Mouse (Mus musculus) macrophage (primary cell): ENCODE results near the gene Snrpd2. TPM values are rescaled to one million over a fixed set of nuclear protein-coding genes. Genes with fewer than 3 reads are reported as not detected.
"Not testable (repeated sequence)": the region's sequence is repeated elsewhere in the genome, so short reads cannot be mapped to it uniquely, and the experiment has no call there.

Experiments used
- H3K27ac ChIP-seq: fragments of 350-480 bp; formaldehyde crosslinking; 2 replicates; pipeline ENCODE4 v1.9.0; 2021
- H3K36me3 ChIP-seq: fragments of 350-480 bp; formaldehyde crosslinking; 2 replicates; pipeline ENCODE4 v1.9.0; 2021; ENCODE audit errors: inconsistent target
- H3K4me3 ChIP-seq: fragments of 350-480 bp; formaldehyde crosslinking; 2 replicates; pipeline ENCODE4 v1.9.0; 2021; ENCODE audit errors: inconsistent target
- H3K79me2 ChIP-seq: fragments of 350-480 bp; formaldehyde crosslinking; 2 replicates; pipeline ENCODE4 v1.9.0; 2021; ENCODE audit errors: inconsistent target
- WGBS: methylation state at CpG from one replicate; pipeline ENCODE4 v1.1.7; 2026; ENCODE audit warnings: inconsistent platforms; ENCODE audit not compliant: missing documents; 5-methylcytosine and 5-hydroxymethylcytosine counted together
- polyA plus RNA-seq: library from polyadenylated mRNA; stranded (reverse); fragments of 250-400 nt; gene quantifications from 3 replicates; pipeline ENCODE4 v1.2.4, GENCODE M21; 2018; ENCODE audit warnings: inconsistent platforms

The Snrpd2 gene
- polyA plus RNA-seq, 1 experiment from 2014 or later, result 19.9 TPM

GRCm38 (mm10) chr7:19131324-19131848 is 18.1 kb upstream of the Snrpd2 start:
- Histone ChIP-seq H3K4me3 (peak overlapping the region; percentile 17), H3K79me2 (peaks cover 63% of the 10 kb centered on the region), H3K36me3 (peaks cover 10% of the 10 kb centered on the region; the same call in 1 of the 2 replicates), H3K27ac (0 out of 2 replicates have a peak overlapping the region, but pooled peaks have one; percentile 27)
- under 1% methylated on average over 39 of the region's 39 CpGs for WGBS

- H3K27ac ChIP-seq, result no peak overlapping the region
- no peak overlapping the region for H3K4me3 ChIP-seq
- H3K79me2 ChIP-seq, result peaks cover 35% of the 10 kb centered on the region
- H3K36me3 ChIP-seq, result peaks cover 42% of the 10 kb centered on the region; the same call in 1 of the 2 replicates
- 98% methylated on average over 13 of the region's 13 CpGs for WGBS
Observed at GRCm38 (mm10) chr7:19136168-19136567, 13.4 kb upstream of the Snrpd2 start.

GRCm38 (mm10) chr7:19136673-19137334 is 12.7 kb upstream of the Snrpd2 start:
- 95% methylated on average over 38 of the region's 38 CpGs for WGBS
- Histone ChIP-seq H3K79me2 (peaks cover 34% of the 10 kb centered on the region), H3K4me3 (no peak overlapping the region), H3K36me3 (peaks cover 43% of the 10 kb centered on the region; the same call in 1 of the 2 replicates), H3K27ac (no peak overlapping the region)

- H3K36me3 ChIP-seq, result peaks cover 43% of the 10 kb centered on the region; the same call in 1 of the 2 replicates
- 75% methylated on average over 4 of the region's 5 CpGs for WGBS
- H3K27ac ChIP-seq, result no peak overlapping the region
- no peak overlapping the region for H3K4me3 ChIP-seq
- H3K79me2 ChIP-seq, result peaks cover 28% of the 10 kb centered on the region
Observed at GRCm38 (mm10) chr7:19137380-19137779, 12.1 kb upstream of the Snrpd2 start.

GRCm38 (mm10) chr7:19146793-19147192 is 2.7 kb upstream of the Snrpd2 start:
- Histone ChIP-seq H3K27ac (no peak overlapping the region), H3K4me3 (no peak overlapping the region), H3K79me2 (peaks cover 16% of the 10 kb centered on the region), H3K36me3 (no peaks in the 10 kb centered on the region)
- 91% methylated on average over 10 of the region's 10 CpGs for WGBS

GRCm38 (mm10) chr7:19147497-19148045 is 2.0 kb upstream of the Snrpd2 start:
- Histone ChIP-seq H3K27ac (no peak overlapping the region), H3K36me3 (peaks cover 5% of the 10 kb centered on the region; the same call in 1 of the 2 replicates), H3K4me3 (no peak overlapping the region), H3K79me2 (peaks cover 16% of the 10 kb centered on the region)
- 24% methylated on average over 5 of the region's 6 CpGs for WGBS

- peaks cover 12% of the 10 kb centered on the region; the same call in 1 of the 2 replicates for H3K36me3 ChIP-seq
- H3K4me3 ChIP-seq, result peak overlapping the region; percentile 96
- H3K27ac ChIP-seq, result 0 out of 2 replicates have a peak overlapping the region, but pooled peaks have one; percentile 21
- peaks cover 16% of the 10 kb centered on the region for H3K79me2 ChIP-seq
- WGBS, result 13% methylated on average over 20 of the region's 20 CpGs
Observed at GRCm38 (mm10) chr7:19148180-19148874, 1.2 kb upstream of the Snrpd2 start.

- Histone ChIP-seq H3K27ac (peak within 1 kb of the TSS; percentile 45), H3K36me3 (peaks cover 13% of the 10 kb centered on the region; the same call in 1 of the 2 replicates), H3K4me3 (peak within 1 kb of the TSS; percentile 96), H3K79me2 (peaks cover 16% of the 10 kb centered on the region)
- 2% methylated on average over 43 of the region's 43 CpGs for WGBS
Observed at GRCm38 (mm10) chr7:19148875-19149541, 514 bp upstream of the Snrpd2 start, which contains the start of gene Qpctl. Qpctl (minus strand) TSS chr7:19149291.

- H3K36me3 ChIP-seq, result peaks cover 13% of the 10 kb centered on the region; the same call in 1 of the 2 replicates
- H3K79me2 ChIP-seq, result peaks cover 16% of the 10 kb centered on the region
- H3K4me3 ChIP-seq, H3K27ac ChIP-seq: not testable (repeated sequence)
- WGBS, result 95% methylated on average over 10 of the region's 10 CpGs
Observed at GRCm38 (mm10) chr7:19151121-19151520, 1.6 kb downstream of the Snrpd2 start.

GRCm38 (mm10) chr7:19154796-19155195 is 5.3 kb downstream of the Snrpd2 start:
- Histone ChIP-seq H3K36me3 (peaks cover 13% of the 10 kb centered on the region; the same call in 1 of the 2 replicates), H3K27ac (no peak overlapping the region), H3K79me2 (peaks cover 16% of the 10 kb centered on the region), H3K4me3 (no peak overlapping the region)
- 94% methylated on average over 8 of the region's 8 CpGs for WGBS

GRCm38 (mm10) chr7:19155825-19156475 is 6.4 kb downstream of the Snrpd2 start:
- Histone ChIP-seq H3K79me2 (peaks cover 4% of the 10 kb centered on the region; the same call in 1 of the 2 replicates), H3K27ac (no peak overlapping the region), H3K4me3 (no peak overlapping the region), H3K36me3 (peaks cover 13% of the 10 kb centered on the region; the same call in 1 of the 2 replicates)
- 86% methylated on average over 13 of the region's 13 CpGs for WGBS

GRCm38 (mm10) chr7:19157160-19157800 is 7.8 kb downstream of the Snrpd2 start:
- 9% methylated on average over 30 of the region's 30 CpGs for WGBS
- H3K36me3 ChIP-seq, result peaks cover 10% of the 10 kb centered on the region; the same call in 1 of the 2 replicates
- H3K4me3 ChIP-seq, result no peak overlapping the region
- H3K79me2 ChIP-seq, result no peaks in the 10 kb centered on the region
- H3K27ac ChIP-seq, result no peak overlapping the region

- Histone ChIP-seq H3K27ac (no peak overlapping the region), H3K79me2 (no peaks in the 10 kb centered on the region), H3K36me3 (no peaks in the 10 kb centered on the region), H3K4me3 (no peak overlapping the region)
- WGBS, result 76% methylated on average over 11 of the region's 11 CpGs
Observed at GRCm38 (mm10) chr7:19158601-19159000, 9.1 kb downstream of the Snrpd2 start.
